Mouse (Mus musculus) neural tube, embryonic 14.5 days (tissue): ENCODE measurements around the gene Dhcr7. TPM values are rescaled to one million over a fixed set of nuclear protein-coding genes. Genes with fewer than 3 reads are reported as not detected.

Experiments used
- ATAC-seq: fragments of 200-750 bp; cut with Nextera tagmentation; 2 replicates; pipeline ENCODE4 v1.8.0; 2017; ENCODE audit warnings: low read depth, mild to moderate bottlenecking, moderate TSS enrichment, moderate library complexity
- H3K27ac ChIP-seq: fragments of 300-500 bp; sonication (generic); 2 replicates; pipeline ENCODE4 v1.5.1; 2014; ENCODE audit warnings: low read depth, mild to moderate bottlenecking, control low read depth, low read length, moderate library complexity, mixed read lengths
- H3K27me3 ChIP-seq: fragments of 300-500 bp; sonication (generic); 2 replicates; pipeline ENCODE4 v1.6.1; 2014; ENCODE audit warnings: low read length; ENCODE audit not compliant: control insufficient read depth, insufficient read depth
- H3K36me3 ChIP-seq: fragments of 300-500 bp; sonication (generic); 2 replicates; pipeline ENCODE4 v1.6.1; 2014; ENCODE audit warnings: low read length, mixed read lengths; ENCODE audit not compliant: control insufficient read depth, insufficient read depth
- H3K4me1 ChIP-seq: fragments of 300-500 bp; sonication (generic); 2 replicates; pipeline ENCODE4 v1.6.1; 2014; ENCODE audit warnings: low read length; ENCODE audit not compliant: control insufficient read depth, insufficient read depth
- H3K4me2 ChIP-seq: fragments of 300-500 bp; sonication (generic); 2 replicates; pipeline ENCODE4 v1.6.1; 2014; ENCODE audit warnings: mild to moderate bottlenecking, low read depth, low read length, control low read depth
- H3K4me3 ChIP-seq: fragments of 300-500 bp; sonication (generic); 2 replicates; pipeline ENCODE4 v1.5.1; 2014; ENCODE audit warnings: low read depth, low read length, control low read depth, mixed read lengths
- H3K9ac ChIP-seq: fragments of 300-500 bp; sonication (generic); replicated peaks from 2 replicates; pipeline ENCODE4 v1.6.1; 2014; ENCODE audit warnings: low read depth, mild to moderate bottlenecking, control low read depth, low read length, mixed read lengths
- H3K9me3 ChIP-seq: fragments of 300-500 bp; sonication (generic); 2 replicates; pipeline ENCODE4 v1.6.1; 2016; ENCODE audit warnings: low read length; ENCODE audit not compliant: control insufficient read depth
- WGBS: fragments of 180-500 bp; shearing (Covaris S2); extraction: QIAGEN DNeasy Blood & Tissue Kit; methylation state at CpG from one replicate; pipeline ENCODE4 v1.1.7; 2014; 5-methylcytosine and 5-hydroxymethylcytosine counted together
- polyA plus RNA-seq: library from polyadenylated mRNA; unstranded; fragments of >200 nt; fragmentation: Nextera tagmentation; extraction: Ambion mirVana; gene quantifications from 2 replicates; pipeline ENCODE4 v1.2.1, GENCODE M21; 2014

Gene Dhcr7
- 57.4 and 60.4 TPM in 2 replicates for polyA plus RNA-seq

DNA sequence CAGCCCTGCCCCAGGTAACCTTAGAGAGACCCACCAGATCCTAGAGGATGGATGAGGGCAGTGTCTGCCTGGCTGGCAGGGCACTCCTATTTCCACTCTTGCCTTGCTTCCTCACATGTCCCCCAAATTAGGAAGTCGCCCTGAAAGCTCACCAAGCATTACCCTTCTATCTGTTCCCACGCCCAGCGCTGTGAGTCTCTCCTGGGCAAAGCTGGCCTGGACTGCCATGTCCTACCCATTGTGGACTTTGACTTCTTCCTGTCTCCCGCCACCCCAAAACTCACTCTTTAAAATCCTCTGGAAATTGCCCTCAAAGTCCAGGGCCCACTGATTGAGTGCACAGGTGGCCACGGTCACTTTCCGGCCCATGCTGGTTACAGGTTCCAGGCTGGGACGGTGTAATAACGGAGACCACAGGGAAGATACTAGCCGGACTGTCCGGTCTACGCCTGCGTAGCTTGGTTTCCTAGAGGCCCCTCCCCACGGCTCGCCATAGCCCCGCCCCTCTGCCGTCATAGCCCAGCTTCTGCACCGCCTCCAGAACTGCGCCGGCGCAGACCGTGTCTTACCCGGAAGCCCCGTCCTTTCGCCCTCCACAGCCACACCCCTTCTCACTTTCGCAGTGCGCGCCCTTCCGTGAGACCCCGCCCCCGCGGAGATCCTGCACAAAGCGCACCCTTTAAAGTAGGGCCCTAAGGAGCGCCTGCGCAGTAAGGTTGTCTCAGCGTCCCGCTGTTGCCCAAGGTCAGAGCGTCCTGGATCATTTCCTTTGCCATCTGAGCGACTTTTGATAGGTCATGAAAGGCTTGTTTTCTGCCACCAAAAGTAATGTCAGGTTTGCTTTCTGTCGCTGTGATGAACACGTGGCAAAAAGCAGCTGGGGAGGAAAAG, at the start of gene Dhcr7, which contains the start of gene Nadsyn1:
Gene Dhcr7, plus strand, starts transcription at position 771 of the 891 bp plus-strand sequence.
Gene Nadsyn1, minus strand, starts transcription at position 475 of the 891 bp plus-strand sequence.
- Histone ChIP-seq H3K27me3 (no peaks in the 10 kb centered on the region), H3K9me3 (no peaks in the 10 kb centered on the region), H3K9ac (peak within 1 kb of the TSS; percentile 61), H3K4me3 (peak within 1 kb of the TSS; percentile 43), H3K4me2 (peak within 1 kb of the TSS; percentile 66), H3K36me3 (no peaks in the 10 kb centered on the region), H3K4me1 (peaks cover 10% of the 10 kb centered on the region), H3K27ac (peak within 1 kb of the TSS; percentile 68)
- WGBS: under 1% methylated on average over 40 of the region's 40 CpGs
- peak; percentile 97 for ATAC-seq

GRCm38 (mm10) chr7:143776137-143776536, 46.8 kb upstream of the Dhcr7 start:
- Histone ChIP-seq H3K36me3 (no peaks in the 10 kb centered on the region), H3K9me3 (no peaks in the 10 kb centered on the region), H3K27me3 (no peaks in the 10 kb centered on the region), H3K4me2 (no peak overlapping the region), H3K4me1 (no peaks in the 10 kb centered on the region), H3K27ac (no peak overlapping the region), H3K9ac (no peak overlapping the region), H3K4me3 (no peak overlapping the region)
- 26% methylated on average over 3 of the region's 3 CpGs for whole genome bisulfite sequencing
- no peak for ATAC-seq

GRCm38 (mm10) chr7:143777375-143777774, 45.6 kb upstream of the Dhcr7 start:
- Histone ChIP-seq H3K4me3 (no peak overlapping the region), H3K9ac (no peak overlapping the region), H3K36me3 (no peaks in the 10 kb centered on the region), H3K4me1 (no peaks in the 10 kb centered on the region), H3K9me3 (no peaks in the 10 kb centered on the region), H3K27me3 (no peaks in the 10 kb centered on the region), H3K27ac (no peak overlapping the region), H3K4me2 (no peak overlapping the region)
- no peak for ATAC-seq
- WGBS: 73% methylated on average over 2 of the region's 2 CpGs

DNA sequence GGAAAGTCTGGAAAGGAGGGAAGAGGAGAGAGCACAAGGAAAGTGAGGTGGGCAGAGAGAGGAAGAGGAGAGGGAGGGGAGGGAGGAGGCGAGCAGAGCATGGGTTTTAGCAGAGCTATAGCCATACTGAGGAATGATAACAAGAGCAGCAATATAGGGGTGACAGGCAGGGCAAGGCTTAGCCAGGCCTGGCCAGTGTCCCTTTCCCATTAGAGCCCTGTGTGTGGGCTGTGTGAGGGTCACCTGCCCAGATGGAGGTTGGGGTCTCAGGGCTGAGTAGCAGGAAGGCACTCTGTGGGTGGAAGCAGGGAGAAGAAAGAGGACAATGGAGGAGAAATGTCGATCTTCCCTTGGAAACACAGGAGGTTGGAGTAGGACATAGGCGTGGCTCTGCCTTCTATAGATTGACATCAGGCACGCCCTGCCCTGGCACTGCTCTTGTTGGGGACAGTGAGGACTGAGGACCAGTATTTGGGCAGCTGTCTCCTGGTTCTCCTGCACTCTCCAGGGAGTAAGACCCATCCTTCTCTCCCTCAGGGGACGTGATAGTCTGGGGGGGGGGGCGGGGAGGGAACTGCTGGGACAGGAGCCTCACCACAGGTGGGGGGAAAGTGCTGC, 39.5 kb upstream of the Dhcr7 start:
- Histone ChIP-seq H3K4me1 (peaks cover 10% of the 10 kb centered on the region), H3K9ac (peak overlapping the region; percentile 65), H3K27me3 (no peaks in the 10 kb centered on the region), H3K27ac (peak overlapping the region; percentile 62; the same call in 1 of the 2 replicates), H3K4me2 (peak overlapping the region; percentile 69), H3K4me3 (peak overlapping the region; percentile 48), H3K36me3 (no peaks in the 10 kb centered on the region), H3K9me3 (no peaks in the 10 kb centered on the region)
- 16% methylated on average over 5 of the region's 6 CpGs for whole genome bisulfite sequencing
- ATAC-seq: peak; percentile 59; the same call in 1 of the 2 replicates

DNA sequence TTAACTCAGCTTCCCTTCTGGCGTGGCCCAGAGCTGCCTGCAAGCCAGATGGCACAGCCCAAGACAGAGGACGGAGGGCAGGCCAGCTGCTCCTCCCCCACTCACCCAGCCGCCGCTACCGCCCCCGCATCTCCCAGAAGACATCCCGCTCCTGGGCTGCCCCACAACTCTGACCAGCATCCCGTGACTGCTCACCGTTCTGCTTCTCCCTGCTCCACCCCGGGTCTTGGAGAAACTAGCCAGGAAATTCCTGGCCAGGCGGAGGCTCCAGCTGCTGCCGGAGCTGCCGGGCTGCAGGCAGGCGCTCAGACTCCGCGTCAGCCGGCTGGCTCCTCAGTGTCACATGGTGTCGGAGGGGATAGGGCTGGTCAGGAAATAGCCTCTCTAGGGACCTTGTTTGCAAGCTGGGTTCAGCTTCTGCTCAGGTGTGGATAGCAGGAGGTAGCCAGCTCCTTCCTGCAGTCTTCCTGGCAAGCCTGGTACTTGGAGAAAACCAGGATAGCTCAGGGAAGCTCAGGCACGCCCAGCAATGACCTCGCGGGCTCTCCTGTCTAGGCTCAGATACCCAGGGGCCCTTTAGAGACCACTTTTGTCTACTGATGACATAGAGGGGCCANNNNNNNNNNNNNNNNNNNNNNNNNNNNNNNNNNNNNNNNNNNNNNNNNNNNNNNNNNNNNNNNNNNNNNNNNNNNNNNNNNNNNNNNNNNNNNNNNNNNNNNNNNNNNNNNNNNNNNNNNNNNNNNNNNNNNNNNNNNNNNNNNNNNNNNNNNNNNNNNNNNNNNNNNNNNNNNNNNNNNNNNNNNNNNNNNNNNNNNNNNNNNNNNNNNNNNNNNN, 38.7 kb upstream of the Dhcr7 start, which contains the start of gene Mrgpre:
Gene Mrgpre, minus strand, starts transcription at position 505 of the 834 bp plus-strand sequence.
- ATAC-seq: peak; percentile 89

GRCm38 (mm10) chr7:143792336-143792985, 30.5 kb upstream of the Dhcr7 start:
- WGBS: 82% methylated on average over 6 of the region's 6 CpGs
- no peak overlapping the region for H3K9ac ChIP-seq
- ATAC-seq: no peak

More for the DNA sequence above, 38.7 kb upstream of the Dhcr7 start, which contains the start of gene Mrgpre:
- Histone ChIP-seq H3K27ac (peak within 1 kb of the TSS; percentile 62), H3K4me3 (peak within 1 kb of the TSS; percentile 48), H3K4me1 (peaks cover 10% of the 10 kb centered on the region), H3K9ac (peak within 1 kb of the TSS; percentile 65), H3K4me2 (peak within 1 kb of the TSS; percentile 69), H3K27me3 (no peaks in the 10 kb centered on the region), H3K9me3 (no peaks in the 10 kb centered on the region), H3K36me3 (no peaks in the 10 kb centered on the region)
- WGBS: 5% methylated on average over 20 of the region's 21 CpGs

DNA sequence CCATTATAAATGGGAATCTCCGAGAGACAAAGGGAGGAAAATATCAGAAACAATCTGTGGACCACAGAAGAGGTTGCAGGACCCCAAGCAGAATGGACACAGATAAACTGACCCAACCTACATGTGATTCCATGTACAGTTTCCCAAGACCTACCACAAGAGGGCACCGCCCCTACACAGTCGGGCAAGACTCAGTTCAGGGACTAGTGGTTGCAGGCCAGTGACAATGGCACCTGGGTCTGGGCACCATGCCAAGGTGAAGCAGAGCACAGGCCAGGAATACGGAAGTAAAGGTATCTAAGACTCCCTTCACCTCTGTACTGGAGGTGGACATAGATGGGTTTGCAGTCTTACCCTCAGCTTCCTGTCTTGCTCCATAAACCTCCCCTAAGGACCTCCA, 29.8 kb upstream of the Dhcr7 start:
- no peak overlapping the region for H3K4me3 ChIP-seq
- no peaks in the 10 kb centered on the region for H3K4me1 ChIP-seq
- no peak overlapping the region for H3K9ac ChIP-seq
- WGBS: 58% methylated on average over 4 of the region's 4 CpGs
- H3K4me2 ChIP-seq: no peak overlapping the region
- no peaks in the 10 kb centered on the region for H3K9me3 ChIP-seq
- no peak for ATAC-seq
- H3K27me3 ChIP-seq: no peaks in the 10 kb centered on the region
- no peak overlapping the region for H3K27ac ChIP-seq
- H3K36me3 ChIP-seq: peaks cover 11% of the 10 kb centered on the region; the same call in 1 of the 2 replicates

More at GRCm38 (mm10) chr7:143792336-143792985, 30.5 kb upstream of the Dhcr7 start:
- H3K4me1 ChIP-seq: no peaks in the 10 kb centered on the region
- no peak overlapping the region for H3K4me2 ChIP-seq
- H3K9me3 ChIP-seq: no peaks in the 10 kb centered on the region
- peaks cover 5% of the 10 kb centered on the region; the same call in 1 of the 2 replicates for H3K36me3 ChIP-seq
- H3K4me3 ChIP-seq: no peak overlapping the region
- H3K27ac ChIP-seq: no peak overlapping the region
- H3K27me3 ChIP-seq: no peaks in the 10 kb centered on the region

DNA sequence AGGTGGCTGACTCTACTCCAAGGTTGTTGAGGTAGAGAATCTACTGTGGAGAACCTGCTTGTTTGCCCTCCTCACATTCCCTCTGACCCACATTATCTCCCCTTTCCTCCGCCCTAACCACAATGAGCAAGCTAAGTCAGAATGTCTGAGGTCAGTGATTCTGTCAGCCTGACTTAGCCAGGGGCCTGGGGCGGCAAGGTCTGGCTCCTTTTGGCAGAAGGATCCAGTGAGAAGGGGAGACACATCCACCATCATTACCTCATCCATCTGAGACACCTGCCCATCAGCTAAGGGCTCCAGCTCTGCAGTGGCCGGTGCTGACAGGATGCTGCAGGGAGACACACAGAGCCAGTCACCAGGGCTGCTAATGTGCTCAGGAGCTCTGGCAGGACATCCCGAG, 24.2 kb upstream of the Dhcr7 start:
- H3K4me2 ChIP-seq: no peak overlapping the region
- H3K36me3 ChIP-seq: peaks cover 20% of the 10 kb centered on the region; the same call in 1 of the 2 replicates
- H3K4me1 ChIP-seq: no peaks in the 10 kb centered on the region
- H3K9ac ChIP-seq: no peak overlapping the region
- H3K27ac ChIP-seq: no peak overlapping the region
- no peak overlapping the region for H3K4me3 ChIP-seq
- WGBS: 92% methylated on average over 4 of the region's 4 CpGs
- H3K27me3 ChIP-seq: no peaks in the 10 kb centered on the region
- no peaks in the 10 kb centered on the region for H3K9me3 ChIP-seq
- no peak for ATAC-seq
